Mouse (Mus musculus) liver, postnatal 0 days (tissue): ENCODE measurements around the gene Sorl1.

Source experiments
- CTCF ChIP-seq: sonication (generic); IDR thresholded peaks from 2 replicates; pipeline ENCODE4 v1.5.1; 2016; ENCODE audit warnings: antibody characterized with exemption, low read depth
- EP300 ChIP-seq: IDR thresholded peaks from 2 replicates; pipeline ENCODE4 v1.6.1; 2016; ENCODE audit warnings: antibody characterized with exemption, low read depth, mild to moderate bottlenecking

GRCm38 (mm10) chr9:42028807-42029206, 95.3 kb downstream of the Sorl1 start:
- TF ChIP-seq EP300, result no peak
- no peak for TF ChIP-seq CTCF
